Mouse (Mus musculus): ENCODE results near the gene Ralgps1. TPM values are rescaled to one million over a fixed set of nuclear protein-coding genes. Genes with fewer than 3 reads are reported as not detected.

The Ralgps1 gene
- polyA plus RNA-seq, 1 experiment from 2014 or later, result 8.0 TPM

DNA sequence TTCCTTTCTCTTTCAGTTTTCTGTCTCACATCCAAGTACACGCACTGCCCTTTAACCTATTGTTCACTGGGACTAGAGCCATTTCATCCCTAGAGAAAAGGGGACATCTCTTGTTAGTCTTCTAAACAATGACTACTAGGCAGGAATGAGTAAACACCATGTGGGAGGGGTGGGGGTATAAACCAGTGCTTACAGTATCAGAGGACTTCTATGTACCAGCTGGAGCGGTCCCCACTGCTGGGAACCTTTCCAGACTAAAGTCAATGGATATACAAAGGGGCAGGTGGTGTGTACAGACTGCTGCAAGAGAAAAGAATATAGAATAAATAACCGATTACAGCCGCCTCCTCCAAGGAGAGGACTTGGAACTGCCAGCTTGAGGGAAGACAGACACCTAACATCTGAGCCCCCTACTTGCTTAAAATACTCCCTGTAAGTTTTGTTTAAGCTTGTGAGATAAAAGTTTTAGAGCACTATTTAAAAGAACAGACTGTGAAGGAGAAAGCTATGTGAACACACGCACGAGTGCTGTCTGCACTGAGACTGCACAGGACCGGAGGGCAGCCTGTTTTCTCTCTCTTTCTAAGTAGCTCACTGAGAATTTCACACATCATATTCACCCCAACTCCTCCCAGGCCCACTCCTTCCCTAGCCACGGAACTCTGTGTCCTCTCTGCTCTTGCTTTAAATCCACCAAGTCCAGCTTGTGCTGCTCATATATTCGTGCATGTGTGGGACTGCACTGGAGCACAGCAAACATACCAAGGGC is 5.4 kb downstream of the Ralgps1 start:
- H3K4me2 ChIP-seq (ENCODE audit: low read depth, low read length), result peak overlapping the region; percentile 30; the same call in 1 of the 2 replicates
- no peaks in the 10 kb centered on the region for H3K27me3 ChIP-seq (ENCODE audit: control insufficient read depth, insufficient read depth, low read length)
- H3K27ac ChIP-seq (ENCODE audit: low read length), result peak overlapping the region; percentile 87
- peak; percentile 78 for ATAC-seq (ENCODE audit: insufficient read depth, low FRiP score)
- peak overlapping the region; percentile 50; the same call in 1 of the 2 replicates for H3K9ac ChIP-seq (ENCODE audit: low read length)
- no peaks in the 10 kb centered on the region for H3K36me3 ChIP-seq (ENCODE audit: control insufficient read depth, insufficient read depth, low read length)
- H3K4me3 ChIP-seq (replicated peaks; ENCODE audit: low read length), result no peak overlapping the region
- peaks cover 22% of the 10 kb centered on the region for H3K4me1 ChIP-seq (ENCODE audit: control insufficient read depth, insufficient read depth, low read length)
- 23% methylated on average over 9 of the region's 9 CpGs for WGBS
- no peaks in the 10 kb centered on the region for H3K9me3 ChIP-seq (replicated peaks; ENCODE audit: control insufficient read depth, low read length)

DNA sequence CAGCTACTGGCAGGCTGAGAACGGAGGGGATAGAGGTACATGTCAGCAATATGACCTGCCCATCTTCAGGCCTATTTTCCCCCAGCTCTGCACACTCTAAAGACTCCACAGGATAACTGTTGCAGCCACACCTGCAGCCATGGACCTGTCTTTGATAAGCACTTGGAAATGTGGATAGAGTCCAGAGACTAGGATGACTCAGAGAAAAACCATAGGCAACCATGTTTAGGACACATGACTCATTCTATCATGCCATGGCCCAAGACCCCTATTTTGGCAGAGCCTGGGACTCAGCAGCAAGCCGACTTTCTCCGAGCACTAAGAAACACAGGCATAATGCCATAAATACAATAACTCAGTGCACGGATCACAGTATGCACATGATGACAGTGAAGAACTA is 6.6 kb downstream of the Ralgps1 start:
- Histone ChIP-seq H3K36me3 (ENCODE audit: control insufficient read depth, insufficient read depth, low read length) (no peaks in the 10 kb centered on the region), H3K9ac (ENCODE audit: low read length) (no peak overlapping the region), H3K4me2 (ENCODE audit: low read depth, low read length) (no peak overlapping the region), H3K9me3 (replicated peaks; ENCODE audit: control insufficient read depth, low read length) (no peaks in the 10 kb centered on the region), H3K4me1 (ENCODE audit: control insufficient read depth, insufficient read depth, low read length) (peaks cover 22% of the 10 kb centered on the region), H3K27me3 (ENCODE audit: control insufficient read depth, insufficient read depth, low read length) (no peaks in the 10 kb centered on the region), H3K4me3 (replicated peaks; ENCODE audit: low read length) (no peak overlapping the region), H3K27ac (ENCODE audit: low read length) (peak overlapping the region; percentile 87; the same call in 1 of the 2 replicates)
- 81% methylated on average over 4 of the region's 4 CpGs for WGBS
- ATAC-seq (ENCODE audit: insufficient read depth, low FRiP score), result no peak

DNA sequence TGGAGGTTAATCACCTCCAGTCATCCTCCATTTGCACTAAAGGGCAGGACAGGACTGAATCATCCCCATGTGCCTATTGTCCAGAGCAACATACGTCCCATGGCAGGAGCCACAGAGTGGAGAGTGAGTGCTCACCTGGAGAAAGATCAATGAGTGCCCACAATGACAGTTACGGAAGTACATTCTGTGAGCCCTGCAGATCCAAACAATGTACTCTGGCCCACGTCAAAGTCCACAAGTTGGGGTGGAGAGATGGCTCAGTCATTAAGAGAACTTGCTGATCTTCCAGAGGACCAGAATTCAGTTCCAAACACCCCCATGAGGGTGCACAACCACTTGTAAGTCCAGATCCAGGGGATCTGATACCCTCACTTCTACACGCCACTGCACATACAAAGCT is 7.4 kb downstream of the Ralgps1 start:
- Histone ChIP-seq H3K27ac (ENCODE audit: low read length) (no peak overlapping the region), H3K4me3 (replicated peaks; ENCODE audit: low read length) (no peak overlapping the region), H3K4me2 (ENCODE audit: low read depth, low read length) (no peak overlapping the region), H3K36me3 (ENCODE audit: control insufficient read depth, insufficient read depth, low read length) (no peaks in the 10 kb centered on the region), H3K9ac (ENCODE audit: low read length) (no peak overlapping the region), H3K9me3 (replicated peaks; ENCODE audit: control insufficient read depth, low read length) (no peaks in the 10 kb centered on the region), H3K27me3 (ENCODE audit: control insufficient read depth, insufficient read depth, low read length) (no peaks in the 10 kb centered on the region), H3K4me1 (ENCODE audit: control insufficient read depth, insufficient read depth, low read length) (peaks cover 22% of the 10 kb centered on the region)
- 79% methylated on average over 4 of the region's 4 CpGs for WGBS
- no peak for ATAC-seq (ENCODE audit: insufficient read depth, low FRiP score)

DNA sequence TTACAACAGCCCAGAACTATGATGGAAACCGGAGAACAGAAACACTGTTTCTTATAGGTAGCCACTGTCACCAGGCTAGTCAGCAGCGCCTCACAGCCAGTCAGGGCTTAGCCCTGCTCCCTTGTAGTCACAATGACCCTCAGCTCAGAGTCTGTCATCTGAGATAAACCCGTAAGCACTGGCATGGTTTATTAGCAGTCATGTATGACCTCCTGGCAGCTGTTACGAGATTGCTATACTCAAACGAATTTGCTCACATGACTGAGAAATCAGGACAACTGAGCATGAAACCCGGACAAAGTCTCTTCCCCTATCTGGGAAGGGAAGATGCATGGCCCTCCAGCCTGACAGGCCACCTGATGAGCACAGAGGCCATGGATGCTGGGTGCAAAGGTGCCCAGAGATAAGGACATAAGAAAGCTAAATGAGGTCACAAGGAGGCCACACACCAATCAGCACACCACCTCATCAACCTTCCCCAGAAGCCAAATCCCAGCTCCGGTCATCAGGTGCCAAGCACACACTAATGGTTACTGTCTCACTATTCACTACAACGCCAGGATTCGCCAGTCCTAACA is 10.1 kb downstream of the Ralgps1 start:
- no peaks in the 10 kb centered on the region for H3K36me3 ChIP-seq (ENCODE audit: control insufficient read depth, insufficient read depth, low read length)
- no peaks in the 10 kb centered on the region for H3K9me3 ChIP-seq (replicated peaks; ENCODE audit: control insufficient read depth, low read length)
- peaks cover 12% of the 10 kb centered on the region for H3K4me1 ChIP-seq (ENCODE audit: control insufficient read depth, insufficient read depth, low read length)
- H3K4me3 ChIP-seq (replicated peaks; ENCODE audit: low read length), result no peak overlapping the region
- no peak overlapping the region for H3K4me2 ChIP-seq (ENCODE audit: low read depth, low read length)
- no peak overlapping the region for H3K27ac ChIP-seq (ENCODE audit: low read length)
- H3K9ac ChIP-seq (ENCODE audit: low read length), result no peak overlapping the region
- H3K27me3 ChIP-seq (ENCODE audit: control insufficient read depth, insufficient read depth, low read length), result no peaks in the 10 kb centered on the region
- ATAC-seq (ENCODE audit: insufficient read depth, low FRiP score), result no peak
- whole genome bisulfite sequencing, result 66% methylated on average over 9 of the region's 9 CpGs

DNA sequence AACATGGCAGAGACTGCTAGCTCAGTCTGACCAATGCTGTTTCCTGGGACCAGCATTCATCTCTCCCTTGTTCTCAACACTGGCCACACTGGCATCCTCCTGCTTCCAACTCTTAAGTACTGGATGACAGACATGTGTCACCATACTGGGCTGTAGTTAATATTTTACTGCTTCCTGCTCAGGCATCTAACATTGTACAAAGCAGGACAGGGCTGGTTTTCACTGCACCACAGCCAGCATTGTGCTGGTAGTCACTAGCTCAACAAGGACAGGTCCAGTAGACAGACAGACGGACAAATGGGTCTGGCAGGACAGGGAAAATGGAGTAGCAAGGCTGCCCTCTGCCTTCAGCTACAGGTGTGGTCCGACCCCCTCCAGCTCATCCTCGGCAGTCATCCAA is 10.7 kb downstream of the Ralgps1 start:
- ATAC-seq (ENCODE audit: insufficient read depth, low FRiP score), result no peak
- Histone ChIP-seq H3K9ac (ENCODE audit: low read length) (no peak overlapping the region), H3K4me1 (ENCODE audit: control insufficient read depth, insufficient read depth, low read length) (peaks cover 6% of the 10 kb centered on the region), H3K4me3 (replicated peaks; ENCODE audit: low read length) (no peak overlapping the region), H3K9me3 (replicated peaks; ENCODE audit: control insufficient read depth, low read length) (no peaks in the 10 kb centered on the region), H3K4me2 (ENCODE audit: low read depth, low read length) (no peak overlapping the region), H3K36me3 (ENCODE audit: control insufficient read depth, insufficient read depth, low read length) (no peaks in the 10 kb centered on the region), H3K27me3 (ENCODE audit: control insufficient read depth, insufficient read depth, low read length) (no peaks in the 10 kb centered on the region), H3K27ac (ENCODE audit: low read length) (no peak overlapping the region)
- 81% methylated on average over 3 of the region's 3 CpGs for WGBS

DNA sequence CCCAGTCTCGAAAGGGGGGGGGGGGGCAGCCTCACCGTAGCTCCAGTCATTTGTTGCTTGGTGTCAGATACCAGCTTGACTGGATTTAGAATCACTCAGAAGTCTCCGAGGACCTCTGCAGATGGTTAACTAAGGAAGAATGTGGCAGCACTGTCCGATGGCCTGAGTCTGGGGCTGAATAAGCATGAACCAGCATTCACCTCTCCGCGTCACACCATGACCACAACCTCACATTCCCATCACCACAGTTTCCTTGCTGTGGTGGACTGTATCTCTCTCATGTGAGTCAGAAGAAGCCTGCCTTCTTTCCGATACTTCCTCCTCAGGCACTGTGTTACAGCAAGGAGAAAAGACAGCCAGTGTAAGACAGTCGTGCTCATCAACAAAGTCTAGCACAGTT is 12.1 kb downstream of the Ralgps1 start:
- H3K27ac ChIP-seq (ENCODE audit: low read length), result no peak overlapping the region
- ATAC-seq (ENCODE audit: insufficient read depth, low FRiP score), result no peak
- no peaks in the 10 kb centered on the region for H3K27me3 ChIP-seq (ENCODE audit: control insufficient read depth, insufficient read depth, low read length)
- no peak overlapping the region for H3K9ac ChIP-seq (ENCODE audit: low read length)
- no peaks in the 10 kb centered on the region for H3K4me1 ChIP-seq (ENCODE audit: control insufficient read depth, insufficient read depth, low read length)
- 85% methylated on average over 8 of the region's 8 CpGs for WGBS
- no peaks in the 10 kb centered on the region for H3K9me3 ChIP-seq (replicated peaks; ENCODE audit: control insufficient read depth, low read length)
- no peak overlapping the region for H3K4me2 ChIP-seq (ENCODE audit: low read depth, low read length)
- H3K4me3 ChIP-seq (replicated peaks; ENCODE audit: low read length), result no peak overlapping the region
- H3K36me3 ChIP-seq (ENCODE audit: control insufficient read depth, insufficient read depth, low read length), result no peaks in the 10 kb centered on the region

DNA sequence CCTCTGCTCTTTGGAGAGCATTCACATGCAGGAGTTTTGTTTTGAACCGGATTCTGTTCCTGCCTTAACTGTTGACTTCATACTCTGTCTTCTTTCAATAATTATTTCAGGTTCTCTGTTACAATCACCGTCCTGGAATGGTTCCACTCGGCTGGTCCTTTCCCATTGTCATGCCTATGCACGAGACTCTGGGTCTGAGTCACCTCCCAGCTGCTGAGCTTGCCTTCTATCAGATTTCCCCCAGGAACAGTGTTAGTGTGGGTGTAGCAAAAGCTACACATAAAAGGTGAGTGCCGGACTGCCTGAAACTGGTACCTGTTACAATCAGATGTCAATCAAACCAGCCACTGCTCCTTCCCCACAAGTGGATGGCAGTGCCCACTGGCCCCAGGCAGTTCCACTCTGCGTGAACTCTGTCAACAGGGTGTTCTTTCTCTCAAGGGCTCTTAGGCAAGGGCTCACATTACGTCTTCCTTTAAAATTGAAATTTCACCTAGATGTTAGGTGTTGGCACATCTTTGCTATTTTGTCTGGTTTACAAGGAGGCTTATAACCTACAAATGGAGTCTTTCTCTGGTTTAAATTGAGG is 13.9 kb downstream of the Ralgps1 start:
- no peak for ATAC-seq (ENCODE audit: insufficient read depth, low FRiP score)
- no peak overlapping the region for H3K27ac ChIP-seq (ENCODE audit: low read length)
- no peak overlapping the region for H3K4me3 ChIP-seq (replicated peaks; ENCODE audit: low read length)
- WGBS, result 78% methylated on average over 7 of the region's 7 CpGs
- H3K9me3 ChIP-seq (replicated peaks; ENCODE audit: control insufficient read depth, low read length), result no peaks in the 10 kb centered on the region
- H3K36me3 ChIP-seq (ENCODE audit: control insufficient read depth, insufficient read depth, low read length), result no peaks in the 10 kb centered on the region
- no peaks in the 10 kb centered on the region for H3K4me1 ChIP-seq (ENCODE audit: control insufficient read depth, insufficient read depth, low read length)
- H3K9ac ChIP-seq (ENCODE audit: low read length), result no peak overlapping the region
- no peak overlapping the region for H3K4me2 ChIP-seq (ENCODE audit: low read depth, low read length)
- H3K27me3 ChIP-seq (ENCODE audit: control insufficient read depth, insufficient read depth, low read length), result no peaks in the 10 kb centered on the region

DNA sequence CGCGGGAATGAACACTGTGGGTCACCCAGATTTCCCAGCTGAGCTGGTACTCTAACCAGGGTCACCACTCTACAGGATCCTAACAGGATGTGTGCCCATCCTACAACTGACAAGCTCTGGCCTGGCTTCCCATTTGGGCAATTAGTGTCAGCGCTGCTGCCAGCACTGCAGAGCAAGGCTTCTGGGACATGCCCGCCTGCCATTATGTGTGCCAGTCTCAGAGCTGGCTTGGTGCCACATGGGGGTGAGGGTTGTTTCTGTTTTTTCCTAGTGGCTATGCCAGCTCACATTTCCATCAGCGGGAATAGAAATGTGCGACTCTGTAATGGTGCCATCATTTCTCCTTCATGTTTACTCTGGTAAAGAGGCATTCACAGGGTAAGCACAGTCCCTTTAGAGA is 15.7 kb downstream of the Ralgps1 start:
- 82% methylated on average over 6 of the region's 6 CpGs for WGBS
- H3K4me3 ChIP-seq (replicated peaks; ENCODE audit: low read length), result no peak overlapping the region
- no peaks in the 10 kb centered on the region for H3K9me3 ChIP-seq (replicated peaks; ENCODE audit: control insufficient read depth, low read length)

DNA sequence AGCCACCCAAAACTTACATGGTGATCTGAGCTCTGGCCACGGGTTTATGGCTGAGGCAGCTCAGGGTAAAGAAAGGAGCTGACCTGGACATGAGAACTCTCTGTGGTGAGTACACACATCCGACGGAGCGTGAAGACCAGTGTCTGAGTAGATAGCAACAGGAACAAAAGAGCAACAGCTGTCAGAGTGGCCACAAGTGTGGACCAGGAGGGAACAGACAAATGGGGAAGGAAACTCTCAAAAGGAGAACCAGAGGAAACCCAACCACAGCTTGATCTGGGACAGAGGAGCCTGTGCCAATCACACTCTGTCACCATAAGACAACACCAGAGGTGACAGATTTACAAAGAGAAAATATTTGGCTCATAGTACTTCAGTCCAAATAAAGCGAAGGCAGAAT is 17.9 kb downstream of the Ralgps1 start:
- Histone ChIP-seq H3K4me3 (replicated peaks; ENCODE audit: low read length) (no peak overlapping the region), H3K27ac (ENCODE audit: low read length) (no peak overlapping the region), H3K9me3 (replicated peaks; ENCODE audit: control insufficient read depth, low read length) (no peaks in the 10 kb centered on the region), H3K9ac (ENCODE audit: low read length) (no peak overlapping the region), H3K27me3 (ENCODE audit: control insufficient read depth, insufficient read depth, low read length) (no peaks in the 10 kb centered on the region), H3K4me1 (ENCODE audit: control insufficient read depth, insufficient read depth, low read length) (no peaks in the 10 kb centered on the region), H3K4me2 (ENCODE audit: low read depth, low read length) (no peak overlapping the region), H3K36me3 (ENCODE audit: control insufficient read depth, insufficient read depth, low read length) (no peaks in the 10 kb centered on the region)
- WGBS, result 54% methylated on average over 5 of the region's 5 CpGs
- no peak for ATAC-seq (ENCODE audit: insufficient read depth, low FRiP score)

More for the DNA sequence above, 15.7 kb downstream of the Ralgps1 start:
- H3K36me3 ChIP-seq (ENCODE audit: control insufficient read depth, insufficient read depth, low read length), result no peaks in the 10 kb centered on the region
- H3K4me1 ChIP-seq (ENCODE audit: control insufficient read depth, insufficient read depth, low read length), result no peaks in the 10 kb centered on the region
- no peak overlapping the region for H3K4me2 ChIP-seq (ENCODE audit: low read depth, low read length)
- no peak overlapping the region for H3K27ac ChIP-seq (ENCODE audit: low read length)
- H3K9ac ChIP-seq (ENCODE audit: low read length), result no peak overlapping the region
- no peak for ATAC-seq (ENCODE audit: insufficient read depth, low FRiP score)
- no peaks in the 10 kb centered on the region for H3K27me3 ChIP-seq (ENCODE audit: control insufficient read depth, insufficient read depth, low read length)
